Mouse (Mus musculus) embryonic facial prominence, embryonic 14.5 days (tissue): ENCODE measurements around the gene Myoz1. TPM values are rescaled to one million over a fixed set of nuclear protein-coding genes. Genes with fewer than 3 reads are reported as not detected.

ENCODE experiments used
- ATAC-seq: fragments of 200-750 bp; cut with Nextera tagmentation; 2 replicates; pipeline ENCODE4 v1.8.0; 2017; ENCODE audit warnings: low read depth, moderate number of reproducible peaks, moderate TSS enrichment
- DNase-seq: peaks from one replicate; pipeline ENCODE4 v3.0.0-alpha.2; 2015; ENCODE audit warnings: low spot score
- H3K27ac ChIP-seq: fragments of 300-500 bp; sonication (generic); replicated peaks from 2 replicates; pipeline ENCODE4 v1.5.1; 2014; ENCODE audit warnings: low read depth, mild to moderate bottlenecking, low read length, moderate library complexity
- H3K27me3 ChIP-seq: fragments of 300-500 bp; sonication (generic); replicated peaks from 2 replicates; pipeline ENCODE4 v1.6.1; 2014; ENCODE audit warnings: low read length; ENCODE audit not compliant: control insufficient read depth, insufficient read depth
- H3K36me3 ChIP-seq: fragments of 300-500 bp; sonication (generic); 2 replicates; pipeline ENCODE4 v1.6.1; 2014; ENCODE audit warnings: low read length, mixed read lengths; ENCODE audit not compliant: control insufficient read depth, insufficient read depth
- H3K4me1 ChIP-seq: fragments of 300-500 bp; sonication (generic); 2 replicates; pipeline ENCODE4 v1.6.1; 2014; ENCODE audit warnings: antibody characterized with exemption, low read length; ENCODE audit not compliant: control insufficient read depth, insufficient read depth
- H3K4me2 ChIP-seq: fragments of 300-500 bp; sonication (generic); 2 replicates; pipeline ENCODE4 v1.6.1; 2014; ENCODE audit warnings: low read depth, mild to moderate bottlenecking, low read length, moderate library complexity, mixed read lengths
- H3K4me3 ChIP-seq: fragments of 300-500 bp; sonication (generic); 2 replicates; pipeline ENCODE4 v1.5.1; 2014; ENCODE audit warnings: low read depth, mild to moderate bottlenecking, low read length
- H3K9ac ChIP-seq: fragments of 300-500 bp; sonication (generic); 2 replicates; pipeline ENCODE4 v1.6.1; 2014; ENCODE audit warnings: low read depth, mild to moderate bottlenecking, low read length, moderate library complexity, mixed read lengths
- H3K9me3 ChIP-seq: fragments of 300-500 bp; sonication (generic); 2 replicates; pipeline ENCODE4 v1.6.1; 2016; ENCODE audit warnings: low read length; ENCODE audit not compliant: control insufficient read depth
- WGBS: fragments of 180-500 bp; shearing (Covaris S2); extraction: QIAGEN DNeasy Blood & Tissue Kit; methylation state at CpG from one replicate; pipeline ENCODE4 v1.1.7; 2014; 5-methylcytosine and 5-hydroxymethylcytosine counted together
- polyA plus RNA-seq: library from polyadenylated mRNA; unstranded; fragments of >200 nt; fragmentation: Nextera tagmentation; extraction: Ambion mirVana; gene quantifications from 2 replicates; pipeline ENCODE4 v1.2.1, GENCODE M21; 2014

Gene Myoz1
- polyA plus RNA-seq, 1 experiment from 2014 or later, result 53.2 TPM

DNA sequence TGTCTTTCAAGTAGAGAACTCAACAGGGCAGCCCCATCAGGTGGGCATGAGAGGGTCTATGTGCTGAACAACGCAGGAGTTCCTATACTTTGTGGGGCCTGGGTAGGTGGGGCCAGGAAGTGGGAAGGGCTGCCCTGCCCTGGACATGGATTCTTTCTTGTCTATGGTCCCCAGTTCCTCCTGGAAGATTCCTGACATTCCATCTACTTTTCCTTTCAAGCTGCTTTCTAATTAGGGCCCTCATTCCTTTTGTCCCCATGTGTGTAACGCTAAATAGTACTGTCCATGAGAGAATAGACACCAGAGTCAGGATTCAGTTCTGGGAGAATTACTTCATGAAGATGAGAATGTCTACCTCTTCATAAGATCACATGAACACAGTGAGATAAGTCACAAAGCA is 7.3 kb upstream of the Myoz1 start:
- Histone ChIP-seq H3K36me3 (no peaks in the 10 kb centered on the region), H3K4me3 (peak overlapping the region; percentile 10), H3K9ac (0 out of 2 replicates have a peak overlapping the region, but pooled peaks have one; percentile 57), H3K4me2 (no peak overlapping the region), H3K27ac (peak overlapping the region; percentile 52; the same call in 1 of the 2 replicates), H3K27me3 (no peaks in the 10 kb centered on the region; the same call in 1 of the 2 replicates), H3K9me3 (no peaks in the 10 kb centered on the region), H3K4me1 (0 out of 2 replicates have a peak, but pooled peaks cover 5% of the 10 kb centered on the region)
- no peak for ATAC-seq
- DNase-seq, result no peak
- WGBS, result 53% methylated on average over 2 of the region's 2 CpGs

DNA sequence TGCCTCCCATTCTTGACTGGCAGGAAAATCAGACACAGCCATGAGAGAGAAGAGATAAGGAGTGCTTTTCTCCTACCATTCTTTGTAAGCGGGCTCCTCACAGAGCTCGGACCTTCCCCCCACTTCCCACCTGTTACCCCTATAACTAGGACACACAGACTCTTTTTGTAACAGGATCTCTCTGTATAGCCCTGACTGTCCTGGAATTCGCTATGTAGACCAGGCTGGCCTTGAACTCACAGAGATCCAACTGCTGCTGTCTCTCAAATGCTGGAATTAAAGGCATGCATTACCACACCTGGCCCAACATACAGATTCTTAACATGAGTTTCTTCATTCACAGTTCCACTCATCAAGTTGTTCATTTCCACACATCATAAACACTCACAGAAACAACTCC is 6.4 kb upstream of the Myoz1 start:
- peak overlapping the region; percentile 77 for H3K9ac ChIP-seq
- H3K9me3 ChIP-seq, result no peaks in the 10 kb centered on the region
- H3K27me3 ChIP-seq, result no peaks in the 10 kb centered on the region; the same call in 1 of the 2 replicates
- no peak for DNase-seq
- 78% methylated on average over 3 of the region's 3 CpGs for WGBS
- peak overlapping the region; percentile 69 for H3K4me3 ChIP-seq
- H3K36me3 ChIP-seq, result no peaks in the 10 kb centered on the region
- no peak overlapping the region for H3K4me2 ChIP-seq
- H3K27ac ChIP-seq, result peak overlapping the region; percentile 92; the same call in 1 of the 2 replicates
- 0 out of 2 replicates have a peak, but pooled peaks cover 5% of the 10 kb centered on the region for H3K4me1 ChIP-seq
- ATAC-seq, result no peak

DNA sequence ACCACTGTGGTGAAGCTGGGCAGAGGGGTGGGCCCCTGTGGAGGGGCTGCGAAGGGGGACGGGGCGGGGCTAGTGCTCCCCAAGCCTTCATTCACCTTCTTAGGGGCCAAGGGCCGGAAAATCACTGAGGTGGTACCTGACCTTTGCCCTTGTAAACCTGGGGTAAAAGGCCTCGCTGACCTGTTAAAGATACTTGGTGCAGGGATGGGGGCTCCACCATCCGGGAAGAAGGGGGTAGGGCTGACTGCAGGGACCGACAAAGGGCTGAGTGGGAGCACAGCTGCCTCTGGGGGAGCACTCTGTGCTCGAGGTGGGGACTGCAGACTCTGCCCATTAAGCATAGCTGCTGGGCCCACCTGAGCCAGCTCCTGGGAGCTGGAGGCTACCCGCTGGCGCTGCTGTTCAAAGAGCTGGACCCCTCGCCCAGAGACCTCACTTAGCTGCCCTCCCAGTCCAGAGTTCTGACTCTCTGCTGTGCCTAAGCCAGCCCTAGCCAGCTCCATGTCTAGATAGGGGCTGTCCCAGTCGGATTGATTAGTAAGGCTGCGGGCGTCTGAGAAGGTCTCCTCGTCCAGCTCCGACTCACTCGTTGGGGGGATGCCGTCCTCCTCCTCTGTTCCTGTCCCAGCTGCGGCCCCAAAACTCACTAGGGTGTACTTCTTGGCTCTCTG is 5.5 kb upstream of the Myoz1 start:
- WGBS, result 6% methylated on average over 18 of the region's 19 CpGs
- Histone ChIP-seq H3K36me3 (no peaks in the 10 kb centered on the region), H3K4me3 (peak overlapping the region; percentile 69), H3K9me3 (no peaks in the 10 kb centered on the region), H3K4me1 (0 out of 2 replicates have a peak, but pooled peaks cover 5% of the 10 kb centered on the region), H3K4me2 (peak overlapping the region; percentile 91), H3K9ac (peak overlapping the region; percentile 77), H3K27ac (peak overlapping the region; percentile 92), H3K27me3 (no peaks in the 10 kb centered on the region; the same call in 1 of the 2 replicates)
- DNase-seq, result no peak
- peak; percentile 16; the same call in 1 of the 2 replicates for ATAC-seq

GRCm38 (mm10) chr14:20660827-20661660 is 4.7 kb upstream of the Myoz1 start:
- H3K27me3 ChIP-seq, result no peaks in the 10 kb centered on the region; the same call in 1 of the 2 replicates
- peak; percentile 80 for ATAC-seq

DNA sequence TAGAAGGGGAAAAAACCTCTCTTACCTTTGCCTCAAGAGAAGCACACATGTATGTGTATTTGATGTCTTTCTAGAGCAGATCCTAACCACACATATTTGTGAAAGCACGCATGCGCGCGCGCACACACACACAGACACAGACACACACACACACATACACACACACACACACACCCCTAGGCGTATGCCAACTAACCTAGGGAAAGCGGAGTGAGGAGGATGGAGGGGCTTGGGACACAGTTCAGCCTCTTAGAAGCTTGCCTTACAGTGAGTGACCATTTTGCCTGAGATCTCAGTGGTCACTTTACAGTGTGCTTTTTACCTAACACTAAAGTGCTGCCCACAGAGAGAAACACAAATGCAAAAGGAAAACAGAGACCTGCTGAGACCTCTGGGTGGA is 3.3 kb upstream of the Myoz1 start:
- Histone ChIP-seq H3K9ac (no peak overlapping the region), H3K4me1 (0 out of 2 replicates have a peak, but pooled peaks cover 5% of the 10 kb centered on the region), H3K4me3 (no peak overlapping the region), H3K9me3 (no peaks in the 10 kb centered on the region), H3K4me2 (no peak overlapping the region), H3K27ac (no peak overlapping the region), H3K27me3 (no peaks in the 10 kb centered on the region; the same call in 1 of the 2 replicates), H3K36me3 (no peaks in the 10 kb centered on the region)
- 94% methylated on average over 7 of the region's 7 CpGs for WGBS
- no peak for DNase-seq
- no peak for ATAC-seq

More at GRCm38 (mm10) chr14:20660827-20661660, 4.7 kb upstream of the Myoz1 start:
- peak; percentile 99 for DNase-seq
- peak overlapping the region; percentile 69 for H3K4me3 ChIP-seq
- no peaks in the 10 kb centered on the region for H3K36me3 ChIP-seq
- H3K9ac ChIP-seq, result peak overlapping the region; percentile 77
- peak overlapping the region; percentile 91 for H3K4me2 ChIP-seq
- H3K4me1 ChIP-seq, result 0 out of 2 replicates have a peak, but pooled peaks cover 5% of the 10 kb centered on the region
- no peaks in the 10 kb centered on the region for H3K9me3 ChIP-seq
- peak overlapping the region; percentile 92 for H3K27ac ChIP-seq
- WGBS, result 2% methylated on average over 39 of the region's 52 CpGs

- Histone ChIP-seq H3K4me1 (0 out of 2 replicates have a peak, but pooled peaks cover 5% of the 10 kb centered on the region), H3K36me3 (no peaks in the 10 kb centered on the region), H3K4me3 (no peak overlapping the region), H3K9ac (no peak overlapping the region), H3K9me3 (no peaks in the 10 kb centered on the region), H3K4me2 (no peak overlapping the region), H3K27me3 (no peaks in the 10 kb centered on the region; the same call in 1 of the 2 replicates), H3K27ac (no peak overlapping the region)
- 88% methylated on average over 6 of the region's 6 CpGs for WGBS
- DNase-seq, result no peak
- no peak for ATAC-seq
Measured at GRCm38 (mm10) chr14:20658902-20659301, 2.6 kb upstream of the Myoz1 start.

GRCm38 (mm10) chr14:20658326-20658725 is 2.0 kb upstream of the Myoz1 start:
- Histone ChIP-seq H3K27ac (no peak overlapping the region), H3K9me3 (no peaks in the 10 kb centered on the region), H3K4me3 (no peak overlapping the region), H3K9ac (no peak overlapping the region), H3K4me1 (0 out of 2 replicates have a peak, but pooled peaks cover 5% of the 10 kb centered on the region), H3K4me2 (no peak overlapping the region), H3K36me3 (no peaks in the 10 kb centered on the region), H3K27me3 (no peaks in the 10 kb centered on the region; the same call in 1 of the 2 replicates)
- DNase-seq (peak; percentile 65), ATAC-seq (no peak)

- WGBS, result 62% methylated on average over 9 of the region's 9 CpGs
Measured at GRCm38 (mm10) chr14:20655731-20656130, 609 bp downstream of the Myoz1 start.

More at GRCm38 (mm10) chr14:20655731-20656130, 609 bp downstream of the Myoz1 start:
- Histone ChIP-seq H3K36me3 (no peaks in the 10 kb centered on the region), H3K4me2 (no peak overlapping the region), H3K4me3 (no peak overlapping the region), H3K4me1 (no peaks in the 10 kb centered on the region), H3K9ac (no peak overlapping the region), H3K27ac (no peak overlapping the region), H3K27me3 (no peaks in the 10 kb centered on the region), H3K9me3 (no peaks in the 10 kb centered on the region)
- ATAC-seq (no peak), DNase-seq (no peak)
